Mouse (Mus musculus): ENCODE measurements around the gene Ucn2.

Gene Ucn2

GRCm38 (mm10) chr9:108992085-108992469, 6.3 kb downstream of the Ucn2 start:
- peak in 1 of 2 experiments; percentile 23 for DNase-seq (ENCODE audit: low spot score in 2 of 2)

- DNase-seq (ENCODE audit: low spot score in 2 of 2) = no peak
Observed at GRCm38 (mm10) chr9:108992620-108993361, 7.0 kb downstream of the Ucn2 start.

- no peak for DNase-seq (ENCODE audit: low spot score in 2 of 2)
Observed at GRCm38 (mm10) chr9:108996411-108996810, 10.6 kb downstream of the Ucn2 start.

- DNase-seq (ENCODE audit: low spot score in 2 of 2) = no peak
Observed at GRCm38 (mm10) chr9:108998287-108999166, 12.7 kb downstream of the Ucn2 start.

- DNase-seq (ENCODE audit: low spot score in 2 of 2) = no peak
Observed at GRCm38 (mm10) chr9:108999167-108999526, 13.3 kb downstream of the Ucn2 start.

GRCm38 (mm10) chr9:109000726-109001125, 14.9 kb downstream of the Ucn2 start:
- DNase-seq (ENCODE audit: low spot score in 2 of 2) = peak in 1 of 2 experiments; percentile 52

- DNase-seq (ENCODE audit: low spot score in 2 of 2) = no peak
Observed at GRCm38 (mm10) chr9:109003201-109003600, 17.4 kb downstream of the Ucn2 start.

- no peak for DNase-seq (ENCODE audit: low spot score in 2 of 2)
Observed at GRCm38 (mm10) chr9:109007025-109007780, 21.4 kb downstream of the Ucn2 start.

GRCm38 (mm10) chr9:109008081-109008480, 22.3 kb downstream of the Ucn2 start:
- no peak for DNase-seq (ENCODE audit: low spot score in 2 of 2)

- no peak for DNase-seq (ENCODE audit: low spot score in 2 of 2)
Observed at GRCm38 (mm10) chr9:109008994-109009635, 23.3 kb downstream of the Ucn2 start.

- DNase-seq (ENCODE audit: low spot score in 2 of 2) = no peak
Observed at GRCm38 (mm10) chr9:109009636-109010315, 24.0 kb downstream of the Ucn2 start.

- DNase-seq (ENCODE audit: low spot score in 2 of 2) = no peak
Observed at GRCm38 (mm10) chr9:109010316-109010690, 24.5 kb downstream of the Ucn2 start.

GRCm38 (mm10) chr9:109015397-109015796, 29.6 kb downstream of the Ucn2 start:
- DNase-seq (ENCODE audit: low spot score in 2 of 2) = no peak

- DNase-seq (ENCODE audit: low spot score in 2 of 2) = no peak
Observed at GRCm38 (mm10) chr9:109016973-109017604, 31.3 kb downstream of the Ucn2 start.

GRCm38 (mm10) chr9:109021428-109021827, 35.6 kb downstream of the Ucn2 start:
- DNase-seq (ENCODE audit: low spot score in 2 of 2) = no peak

GRCm38 (mm10) chr9:109022866-109023685, 37.3 kb downstream of the Ucn2 start:
- DNase-seq (ENCODE audit: low spot score in 2 of 2) = no peak

GRCm38 (mm10) chr9:109027521-109027920, 41.7 kb downstream of the Ucn2 start:
- no peak for DNase-seq (ENCODE audit: low spot score in 2 of 2)

GRCm38 (mm10) chr9:109028421-109028820, 42.6 kb downstream of the Ucn2 start:
- no peak for DNase-seq (ENCODE audit: low spot score in 2 of 2)

GRCm38 (mm10) chr9:109028919-109029318, 43.1 kb downstream of the Ucn2 start:
- no peak for DNase-seq (ENCODE audit: low spot score in 2 of 2)

GRCm38 (mm10) chr9:109030312-109030711, 44.5 kb downstream of the Ucn2 start:
- DNase-seq (ENCODE audit: low spot score in 2 of 2) = no peak
